Mouse (Mus musculus): ENCODE measurements around the gene Olfr730.

Gene Olfr730

DNA sequence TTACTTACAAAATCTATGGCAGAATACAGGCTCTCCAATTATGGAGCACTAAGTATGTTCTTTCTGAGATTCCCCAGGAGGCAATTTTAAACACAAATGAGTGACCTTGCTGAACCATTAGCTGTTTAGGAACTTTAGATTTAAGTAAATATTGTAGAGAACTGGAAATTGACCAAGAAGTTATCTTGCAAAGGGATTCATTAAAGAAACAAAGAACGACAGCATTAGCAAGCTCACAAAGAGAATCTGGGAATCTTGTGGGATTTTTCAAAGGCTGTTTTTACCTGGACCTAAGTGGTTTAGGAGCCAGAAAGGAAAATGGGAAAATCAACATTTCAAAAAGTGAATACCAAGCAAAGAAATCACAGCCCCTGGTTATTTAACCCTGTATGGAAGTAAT, at the start of gene Olfr730:
TSS of gene Olfr730 (minus strand) at position 101 of the 400 bp plus-strand sequence.
- DNase-seq (ENCODE audit: low spot score in 2 of 2) = no peak

DNA sequence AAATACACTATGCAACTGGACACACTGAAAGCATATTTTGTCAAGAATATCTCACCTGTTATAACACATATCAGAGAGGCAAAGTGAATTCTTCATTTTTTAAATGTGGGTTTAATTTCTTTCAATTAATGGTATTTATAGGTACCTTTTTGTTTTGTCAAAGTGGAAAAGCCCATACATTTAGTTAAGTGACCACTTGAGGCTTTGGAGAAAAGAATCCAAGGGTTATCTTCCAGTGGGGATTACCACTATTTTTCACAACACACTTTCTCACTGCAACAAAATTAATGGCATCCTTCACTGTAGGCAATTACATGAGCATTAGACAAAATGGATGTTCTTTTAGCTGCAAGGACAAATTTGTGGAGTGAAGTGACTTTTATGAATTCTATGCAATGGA, 35.2 kb downstream of the Olfr730 start, which contains the start of gene Olfr729:
TSS of gene Olfr729 (minus strand) at position 101 of the 400 bp plus-strand sequence.
- no peak for DNase-seq (ENCODE audit: low spot score in 2 of 2)

DNA sequence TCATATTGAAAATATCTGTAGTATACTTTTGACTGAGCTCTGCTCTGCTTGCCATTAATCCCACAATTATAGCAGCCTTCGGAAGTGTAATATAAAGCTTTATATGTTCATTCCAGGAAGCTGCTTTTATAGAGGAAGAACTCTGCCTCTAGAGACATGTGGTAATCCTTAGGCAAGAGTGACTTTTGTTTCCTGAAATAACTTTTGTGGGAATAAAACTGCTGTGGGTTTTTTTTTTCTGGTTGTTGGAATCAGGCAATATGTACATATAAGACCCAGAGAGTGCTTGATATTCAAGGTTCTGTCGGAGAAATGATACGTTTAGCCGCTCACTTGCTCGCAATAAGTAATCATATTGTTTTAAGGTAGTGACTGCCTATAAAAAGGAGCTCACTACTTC, 45.4 kb downstream of the Olfr730 start, which contains the start of gene Olfr728:
TSS of gene Olfr728 (minus strand) at position 101 of the 400 bp plus-strand sequence.
- DNase-seq (ENCODE audit: low spot score in 2 of 2) = no peak
